Mouse (Mus musculus) ES-E14 (cell line): ENCODE results near the gene Slc6a9. TPM values are rescaled to one million over a fixed set of nuclear protein-coding genes. Genes with fewer than 3 reads are reported as not detected.

Experiments used
- DNase-seq: peaks from one replicate; pipeline ENCODE4 v3.0.0-alpha.2; 2013; ENCODE audit warnings: low read depth, low spot score
- H3K27ac ChIP-seq: 2 replicates; pipeline ENCODE4 v1.5.1; 2012; ENCODE audit warnings: low read depth, mild to moderate bottlenecking, low read length, moderate library complexity, mixed read lengths; ENCODE audit not compliant: poor library complexity, insufficient read depth, severe bottlenecking
- H3K36me3 ChIP-seq: 2 replicates; pipeline ENCODE4 v1.6.1; 2012; ENCODE audit warnings: mild to moderate bottlenecking, low read length, moderate library complexity, mixed read lengths; ENCODE audit not compliant: control insufficient read depth, poor library complexity, insufficient read depth, severe bottlenecking
- H3K4me1 ChIP-seq, 2 experiments: fragments of 150-350 bp in 1 of 2; sonication (generic) in 1 of 2; 2 replicates each; pipeline ENCODE4 v1.6.1; 2012; ENCODE audit warnings: low read length in 2 of 2, mild to moderate bottlenecking in 1 of 2, mixed read lengths in 1 of 2; ENCODE audit not compliant: control insufficient read depth in 2 of 2, insufficient read depth in 2 of 2, poor library complexity in 1 of 2
- H3K4me3 ChIP-seq, 2 experiments: fragments of 150-350 bp in 1 of 2; sonication (generic) in 1 of 2; 2 replicates each; pipeline ENCODE4 v1.5.1; 2012; ENCODE audit warnings: low read length in 2 of 2, low read depth in 1 of 2, mild to moderate bottlenecking in 1 of 2, mixed read lengths in 1 of 2; ENCODE audit not compliant: insufficient read depth in 1 of 2, poor library complexity in 1 of 2, severe bottlenecking in 1 of 2
- H3K9ac ChIP-seq: 2 replicates; pipeline ENCODE4 v1.6.1; 2012; ENCODE audit warnings: low read depth, mild to moderate bottlenecking, low read length, mixed read lengths; ENCODE audit not compliant: poor library complexity, insufficient read depth, severe bottlenecking
- H3K9me3 ChIP-seq: fragments of 150-350 bp; sonication (generic); 2 replicates; pipeline ENCODE4 v1.6.1; 2012; ENCODE audit warnings: low read depth, mild to moderate bottlenecking, low read length; ENCODE audit not compliant: control insufficient read depth, insufficient read depth
- CHD2 ChIP-seq: IDR thresholded peaks from 2 replicates; pipeline ENCODE4 v1.6.1; 2014; ENCODE audit warnings: mild to moderate bottlenecking, low read depth, low read length, inconsistent platforms
- HCFC1 ChIP-seq: IDR thresholded peaks from 2 replicates; pipeline ENCODE4 v1.6.1; 2012; ENCODE audit warnings: low read length, inconsistent platforms, borderline replicate concordance; ENCODE audit not compliant: insufficient read depth
- MAFK ChIP-seq: IDR thresholded peaks from 2 replicates; pipeline ENCODE4 v1.6.1; 2014; ENCODE audit warnings: mild to moderate bottlenecking, low read depth, low read length, inconsistent platforms; ENCODE audit not compliant: insufficient read depth
- ZC3H11A ChIP-seq: IDR thresholded peaks from 2 replicates; pipeline ENCODE4 v1.6.1; 2012; ENCODE audit warnings: low read depth, mild to moderate bottlenecking, inconsistent platforms, low read length, borderline replicate concordance
- ZNF384 ChIP-seq: IDR thresholded peaks from 2 replicates; pipeline ENCODE4 v1.6.1; 2012; ENCODE audit warnings: low read depth, low read length, inconsistent platforms
- in situ Hi-C, 2 experiments: fragments of 600-800 bp; cut with MboI; formaldehyde crosslinking; loops; one replicate each; pipeline ENCODE4 v1.15.1; 2025; ENCODE audit warnings: low sequenced_read_pairs in 2 of 2, inconsistent platforms in 1 of 2; ENCODE audit not compliant: unreplicated experiment in 2 of 2
- total RNA-seq: library from RNA; depleted of rRNA; stranded (reverse); fragments of 300-350 nt; gene quantifications from 2 replicates; pipeline ENCODE4 v1.2.3, GENCODE M21; 2012

The Slc6a9 gene
- total RNA-seq, 1 experiment: 6.9 TPM

DNA sequence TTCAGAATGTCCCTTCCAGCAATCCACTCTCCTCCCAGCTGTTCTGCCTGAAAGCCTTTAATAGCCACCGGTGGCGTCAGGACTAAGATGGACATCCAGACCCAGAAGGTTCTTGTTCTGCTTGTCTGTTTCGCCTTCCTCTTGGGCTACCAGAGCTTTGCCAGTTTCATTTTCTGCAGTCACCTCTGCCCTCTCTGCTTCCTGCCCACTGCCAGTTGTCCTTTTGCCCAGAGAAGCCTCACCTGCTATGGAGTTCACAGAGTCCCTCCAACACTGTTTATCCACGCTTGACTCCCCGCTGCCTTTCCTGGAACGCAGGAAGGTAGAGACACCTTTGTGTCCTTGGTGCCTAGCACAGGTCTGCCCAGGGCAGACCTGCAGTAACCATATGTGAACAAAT lies 5.1 kb downstream of the Slc6a9 start:
- Histone ChIP-seq H3K9me3 (no peaks in the 10 kb centered on the region), H3K27ac (no peak overlapping the region), H3K36me3 (peaks cover 4% of the 10 kb centered on the region; the same call in 1 of the 2 replicates), H3K9ac (no peak overlapping the region), H3K4me1 (peaks cover 0 to 4% of the 10 kb centered on the region in 2 experiments; a peak in 1 of 4 replicates), H3K4me3 (no peak overlapping the region)
- TF ChIP-seq ZC3H11A (no peak), ZNF384 (no peak), CHD2 (no peak), HCFC1 (no peak), MAFK (no peak)
- DNase-seq: no peak
- in situ Hi-C loops: loop anchor here in 1 of 2 experiments (25.0 kb wide), 1 partner anchor 248 kb away; no protein-coding TSS in a partner anchor

DNA sequence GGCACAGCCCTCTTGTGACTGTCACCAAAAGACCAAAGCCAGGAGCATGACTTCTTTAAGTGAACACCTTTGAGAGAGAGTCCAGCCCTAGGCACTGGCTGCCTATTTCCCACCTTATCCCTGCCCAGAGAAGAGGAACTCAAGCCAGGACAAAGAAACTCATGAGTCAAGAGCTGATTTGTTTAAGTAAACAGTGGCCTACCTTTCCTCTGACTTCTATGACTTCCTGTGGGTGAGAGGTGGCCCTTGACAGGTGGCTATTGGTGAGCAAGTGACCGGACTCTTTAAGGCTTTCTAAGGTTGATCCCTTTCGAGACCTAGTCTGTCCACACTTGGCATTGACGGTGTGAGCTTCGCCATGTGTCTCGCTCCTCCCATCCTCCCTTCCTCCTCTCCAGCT lies 6.5 kb downstream of the Slc6a9 start:
- in situ Hi-C loops: loop anchor here in 1 of 2 experiments (25.0 kb wide), 1 partner anchor 246 kb away; no protein-coding TSS in a partner anchor
- Histone ChIP-seq H3K36me3 (peaks cover 11% of the 10 kb centered on the region; the same call in 1 of the 2 replicates), H3K9ac (no peak overlapping the region), H3K4me1 (peaks cover 0 to 2% of the 10 kb centered on the region in 2 experiments; a peak in 1 of 4 replicates), H3K4me3 (no peak overlapping the region), H3K27ac (no peak overlapping the region), H3K9me3 (no peaks in the 10 kb centered on the region)
- DNase-seq: no peak
- TF ChIP-seq ZNF384: no peak
- TF ChIP-seq CHD2: no peak
- no peak for TF ChIP-seq ZC3H11A
- TF ChIP-seq HCFC1: no peak

DNA sequence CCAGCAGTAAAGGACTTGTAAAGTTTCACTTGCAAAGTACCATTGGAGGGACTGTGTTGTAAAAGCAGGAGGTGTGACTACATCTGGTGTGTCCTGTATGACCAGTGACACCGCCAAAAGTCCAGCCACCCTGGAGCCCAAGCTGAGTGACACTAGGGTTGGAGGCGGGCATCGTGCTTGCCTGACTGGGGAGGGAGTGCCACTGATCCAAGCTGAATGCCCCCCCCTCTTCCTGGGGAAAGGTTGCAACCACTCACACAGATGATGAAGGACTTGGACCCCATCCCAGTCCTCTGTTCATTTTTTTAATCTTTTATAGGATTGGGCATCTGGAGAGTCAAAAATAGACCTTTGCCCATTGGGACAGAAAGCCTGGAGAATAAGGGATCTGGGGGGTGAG lies 7.3 kb downstream of the Slc6a9 start:
- no peaks in the 10 kb centered on the region for H3K9me3 ChIP-seq
- in situ Hi-C loops: loop anchor here in 1 of 2 experiments (25.0 kb wide), 1 partner anchor 246 kb away; no protein-coding TSS in a partner anchor
- H3K4me1 ChIP-seq: peaks cover 0 to 2% of the 10 kb centered on the region in 2 experiments; a peak in 1 of 4 replicates
- H3K9ac ChIP-seq: no peak overlapping the region
- TF ChIP-seq ZNF384 (no peak), HCFC1 (no peak), MAFK (no peak), ZC3H11A (no peak), CHD2 (no peak)
- H3K27ac ChIP-seq: no peak overlapping the region
- no peak for DNase-seq
- peaks cover 14% of the 10 kb centered on the region; the same call in 1 of the 2 replicates for H3K36me3 ChIP-seq
- no peak overlapping the region for H3K4me3 ChIP-seq

DNA sequence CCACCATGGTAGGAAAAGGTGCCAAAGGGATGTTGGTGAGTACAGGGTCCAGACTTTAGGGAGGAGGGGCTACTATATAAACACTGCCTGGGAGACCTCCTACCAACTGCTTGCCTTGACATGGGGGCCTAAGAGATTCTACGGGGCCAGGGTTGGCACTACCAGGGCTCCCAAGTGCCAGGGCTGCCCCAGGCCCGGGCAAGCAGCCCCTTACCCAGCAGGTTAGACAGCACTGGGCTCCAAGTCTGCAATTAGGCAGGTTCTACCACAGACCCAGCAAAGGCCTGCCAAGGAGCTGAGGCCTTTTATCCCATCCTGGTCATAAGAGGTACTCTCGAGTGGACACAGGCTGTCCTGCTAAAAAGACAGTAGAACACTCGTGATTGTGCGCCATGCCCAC lies 8.8 kb downstream of the Slc6a9 start:
- no peaks in the 10 kb centered on the region for H3K9me3 ChIP-seq
- H3K9ac ChIP-seq: no peak overlapping the region
- H3K4me1 ChIP-seq: no peaks in the 10 kb centered on the region
- DNase-seq: no peak
- TF ChIP-seq CHD2: no peak
- TF ChIP-seq ZNF384: no peak
- TF ChIP-seq ZC3H11A: no peak
- no peak for TF ChIP-seq MAFK
- no peak for TF ChIP-seq HCFC1
- no peak overlapping the region for H3K27ac ChIP-seq
- no peak overlapping the region for H3K4me3 ChIP-seq
- in situ Hi-C loops: loop anchor here in 1 of 2 experiments (25.0 kb wide), 1 partner anchor 244 kb away; no protein-coding TSS in a partner anchor
- H3K36me3 ChIP-seq: peaks cover 14% of the 10 kb centered on the region; the same call in 1 of the 2 replicates

DNA sequence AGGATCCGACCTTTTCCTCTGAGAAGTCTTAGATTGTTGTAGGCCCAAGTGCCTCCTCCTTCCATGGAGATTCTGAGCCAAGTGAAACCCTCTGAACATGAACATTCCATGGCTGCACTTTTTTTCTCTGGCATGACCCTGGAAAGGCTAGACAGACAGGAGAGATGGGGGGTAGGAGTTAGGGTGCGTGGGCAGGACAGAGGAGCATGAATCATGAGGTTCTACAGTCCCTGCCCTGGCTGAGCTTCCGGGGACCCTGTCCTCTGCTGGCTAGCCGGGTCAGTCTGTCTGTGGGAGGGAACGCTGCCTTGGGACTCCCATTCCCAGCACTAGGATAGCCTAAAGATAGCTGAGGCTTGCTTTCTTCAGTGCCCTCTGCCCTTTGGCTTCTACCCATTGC lies 10.2 kb downstream of the Slc6a9 start:
- no peaks in the 10 kb centered on the region for H3K9me3 ChIP-seq
- no peak overlapping the region for H3K4me3 ChIP-seq
- no peak for DNase-seq
- in situ Hi-C loops: loop anchor here in 1 of 2 experiments (25.0 kb wide), 1 partner anchor 243 kb away; no protein-coding TSS in a partner anchor
- no peaks in the 10 kb centered on the region for H3K4me1 ChIP-seq
- TF ChIP-seq ZC3H11A: no peak
- no peak for TF ChIP-seq ZNF384
- no peak for TF ChIP-seq MAFK
- TF ChIP-seq HCFC1: no peak
- TF ChIP-seq CHD2: no peak
- H3K27ac ChIP-seq: no peak overlapping the region
- no peak overlapping the region for H3K9ac ChIP-seq
- peaks cover 14% of the 10 kb centered on the region; the same call in 1 of the 2 replicates for H3K36me3 ChIP-seq
